ENCODE assay signal across 8 mouse cellular contexts in the genomic region with DNA sequence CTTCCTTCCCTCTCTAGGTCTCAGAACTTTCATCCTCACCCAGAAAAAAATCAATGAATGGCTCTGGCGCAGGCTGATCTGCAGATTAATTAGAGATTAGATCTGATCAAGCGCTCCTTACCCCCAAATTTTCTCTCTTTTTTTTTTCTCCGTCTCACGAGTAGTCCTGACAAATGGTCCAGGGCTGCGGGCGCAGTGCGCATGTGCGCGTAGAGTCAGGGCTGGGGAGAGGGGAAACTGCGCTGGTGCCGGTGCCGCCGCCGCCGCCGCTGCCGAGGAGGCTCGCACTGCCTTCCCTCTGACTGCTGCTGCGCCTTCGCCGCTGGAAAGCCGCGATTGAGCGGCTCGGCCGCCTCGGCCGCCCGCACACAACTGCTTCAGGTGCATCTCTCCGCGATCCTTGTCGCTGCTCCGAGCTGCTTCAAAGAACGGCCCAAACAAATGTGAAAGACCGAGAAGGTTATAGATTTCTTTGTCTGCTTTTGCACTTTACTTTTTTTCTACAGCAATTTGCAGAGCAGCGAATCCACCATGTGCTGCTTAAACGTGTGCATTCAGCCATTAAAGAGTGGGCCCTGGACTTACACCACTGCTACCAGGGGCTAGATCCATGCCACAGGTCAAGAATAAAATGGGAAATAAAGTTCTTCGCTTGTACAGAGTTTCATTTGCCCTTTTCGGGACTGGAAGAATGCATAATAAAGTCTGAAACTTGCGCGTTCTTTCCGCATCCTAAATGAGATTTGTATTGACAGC. TPM values are rescaled to one million over a fixed set of nuclear protein-coding genes. Genes with fewer than 3 reads are reported as not detected.
DNase-seq lines count a peak whose midpoint lies in the region; ATAC-seq and TF ChIP-seq lines count a peak whose summit lies in the region.

TSS of gene L3mbtl3 (minus strand) at position 182 of the 756 bp plus-strand sequence.

- H3K4me2 ChIP-seq in intestine, embryonic 14.5 days (ENCODE audit: low read length): peak within 1 kb of the TSS; percentile 53

- peak; percentile 78 for ATAC-seq in intestine, embryonic 14.5 days (replicated peaks; ENCODE audit: low FRiP score, low TSS enrichment, low read depth)
- ATAC-seq in megakaryocyte-erythroid progenitor cell, adult 5-6 weeks (replicated peaks; ENCODE audit: low FRiP score, low TSS enrichment, poor library complexity, severe bottlenecking): peak; percentile 80

- intact Hi-C loops in left cerebral cortex, postnatal 14 days (cut with DNase I): loop anchor here (2.0 to 10.0 kb wide), 2 partner anchors 379 to 515 kb away; partner anchors contain the start of gene Arhgap18

- H3K27me3 ChIP-seq in intestine, embryonic 14.5 days (replicated peaks; ENCODE audit: control insufficient read depth, insufficient read depth, low read length): no peaks in the 10 kb centered on the region

- no peak for TF ChIP-seq CTCF in cortical plate, adult 2 months (IDR thresholded peaks at IDR 0.05; ENCODE audit: extremely low read depth, insufficient read depth, low read length)

- H3K9me3 ChIP-seq in intestine, embryonic 14.5 days (ENCODE audit: control insufficient read depth, low read length): no peaks in the 10 kb centered on the region

- TF ChIP-seq POLR2A in cortical plate, adult 2 months (IDR thresholded peaks at IDR 0.05; ENCODE audit: extremely low read depth, insufficient read depth, low read length): no peak

- no peaks in the 10 kb centered on the region for H3K36me3 ChIP-seq in intestine, embryonic 14.5 days (ENCODE audit: control insufficient read depth, insufficient read depth, low read length)

- peak within 1 kb of the TSS; percentile 98 for H3K27ac ChIP-seq in cortical plate, adult 2 months (ENCODE audit: insufficient read depth, low read length)
- H3K27ac ChIP-seq in intestine, embryonic 14.5 days (ENCODE audit: low read depth): peak within 1 kb of the TSS; percentile 95

- WGBS in intestine, embryonic 14.5 days: 3% methylated on average over 42 of the region's 42 CpGs

- no peaks in the 10 kb centered on the region for H3K4me1 ChIP-seq in cortical plate, adult 2 months (ENCODE audit: control insufficient read depth, insufficient read depth, low read length)
- peaks cover 7% of the 10 kb centered on the region; the same call in 1 of the 2 replicates for H3K4me1 ChIP-seq in intestine, embryonic 14.5 days (replicated peaks; ENCODE audit: control insufficient read depth, insufficient read depth, low read length)

- H3K4me3 ChIP-seq in cortical plate, adult 2 months (ENCODE audit: insufficient read depth, low read length): peak within 1 kb of the TSS; percentile 85
- peak within 1 kb of the TSS; percentile 69 for H3K4me3 ChIP-seq in intestine, embryonic 14.5 days (ENCODE audit: low read depth, low read length)

- DNase-seq in adipocyte (ENCODE audit: low spot score): peak; percentile 57
- DNase-seq in gastrocnemius, postnatal 25 days: peak; percentile 83
- DNase-seq in intestine, embryonic 14.5 days (ENCODE audit: low spot score): peak; percentile 92
- peak; percentile 80 to 90 for DNase-seq in left cerebral cortex, postnatal 14 days (ENCODE audit: low spot score in 2 of 2)
- peak; percentile 87 for DNase-seq in right cerebral cortex, postnatal 25 days
- DNase-seq in urinary bladder, postnatal 36 days (ENCODE audit: low spot score in 2 of 2): peak; percentile 72 to 84

- H3K9ac ChIP-seq in intestine, embryonic 14.5 days (ENCODE audit: low read length): peak within 1 kb of the TSS; percentile 94

RNA-seq across cellular contexts. Expression of gene L3mbtl3, which starts in this region (rescaled TPM):
- 15.6 and 15.7 TPM in 2 replicates for polyA plus RNA-seq in cortical plate, adult 2 months (2012; rRNA removed)
- 1 to 10 TPM; 5.8 to 7.7 TPM for total RNA-seq in gastrocnemius, postnatal 25 days (2021)
- polyA plus RNA-seq in intestine, embryonic 14.5 days (2014; fragmentation: Nextera tagmentation; extraction: Ambion mirVana): 12.3 and 14.6 TPM in 2 replicates
- 10 to 100 TPM; 29.0 to 31.9 TPM for total RNA-seq in left cerebral cortex, postnatal 14 days (2021)
- 4.2 and 4.3 TPM in 2 replicates for total RNA-seq in megakaryocyte-erythroid progenitor cell, adult 5-6 weeks (2014; fragmentation: Nextera tagmentation)
- total RNA-seq in megakaryocyte-erythroid progenitor cell, adult 5-6 weeks (2017): 4.2 and 5.9 TPM in 2 replicates

Comparison
In these comparisons a context has a peak if more than half of its experiments do, and no peak if none do; other contexts are left out.
1. Peak in every context shown above with its lines: DNase-seq, ATAC-seq, H3K4me3 ChIP-seq and H3K27ac ChIP-seq.